Mouse (Mus musculus): ENCODE measurements at regions not wholly inside any gene's neighbourhood (a gene's known extent, or its start where the extent isn't known, plus 50 kb on each side); places are given as distances from the start of the nearest gene placed in this dataset.

GRCm38 (mm10) chr10:95090641-95091040 lies 146.0 kb upstream of the Plxnc1 start:
- Histone ChIP-seq H3K4me1 (ENCODE audit: control insufficient read depth, insufficient read depth, low read length) (no peaks in the 10 kb centered on the region), H3K36me3 (ENCODE audit: control insufficient read depth, insufficient read depth, low read length, poor library complexity, severe bottlenecking) (no peaks in the 10 kb centered on the region), H3K27me3 (ENCODE audit: control insufficient read depth, insufficient read depth, low read length, poor library complexity, severe bottlenecking) (no peaks in the 10 kb centered on the region), H3K27ac (ENCODE audit: insufficient read depth, low read length) (no peak overlapping the region), H3K9ac (ENCODE audit: low read depth, poor library complexity, severe bottlenecking) (no peak overlapping the region), H3K9me3 (replicated peaks; ENCODE audit: control insufficient read depth, insufficient read depth, low read length, poor library complexity, severe bottlenecking) (no peaks in the 10 kb centered on the region), H3K4me3 (ENCODE audit: low read depth, low read length) (no peak overlapping the region)
- TF ChIP-seq POLR2A (IDR thresholded peaks at IDR 0.05; ENCODE audit: insufficient read depth, low read length) (no peak), CTCF (IDR thresholded peaks at IDR 0.05; ENCODE audit: low read depth, low read length) (no peak), EP300 (IDR thresholded peaks at IDR 0.05; ENCODE audit: insufficient read depth, low read depth, low read length) (no peak)

GRCm38 (mm10) chr10:95090035-95090434 lies 145.4 kb upstream of the Plxnc1 start:
- H3K9ac ChIP-seq (ENCODE audit: low read depth, poor library complexity, severe bottlenecking), result no peak overlapping the region
- TF ChIP-seq POLR2A (IDR thresholded peaks at IDR 0.05; ENCODE audit: insufficient read depth, low read length) (no peak), CTCF (IDR thresholded peaks at IDR 0.05; ENCODE audit: low read depth, low read length) (peak; percentile 20), EP300 (IDR thresholded peaks at IDR 0.05; ENCODE audit: insufficient read depth, low read depth, low read length) (no peak)
- no peak overlapping the region for H3K4me3 ChIP-seq (ENCODE audit: low read depth, low read length)
- no peaks in the 10 kb centered on the region for H3K4me1 ChIP-seq (ENCODE audit: control insufficient read depth, insufficient read depth, low read length)
- H3K27ac ChIP-seq (ENCODE audit: insufficient read depth, low read length), result no peak overlapping the region
- no peaks in the 10 kb centered on the region for H3K36me3 ChIP-seq (ENCODE audit: control insufficient read depth, insufficient read depth, low read length, poor library complexity, severe bottlenecking)
- H3K27me3 ChIP-seq (ENCODE audit: control insufficient read depth, insufficient read depth, low read length, poor library complexity, severe bottlenecking), result no peaks in the 10 kb centered on the region
- H3K9me3 ChIP-seq (replicated peaks; ENCODE audit: control insufficient read depth, insufficient read depth, low read length, poor library complexity, severe bottlenecking), result no peaks in the 10 kb centered on the region

- 0 out of 2 replicates have a peak, but pooled peaks cover 1% of the 10 kb centered on the region for H3K27me3 ChIP-seq (ENCODE audit: control insufficient read depth, insufficient read depth, low read length, poor library complexity, severe bottlenecking)
- no peak overlapping the region for H3K9ac ChIP-seq (ENCODE audit: low read depth, poor library complexity, severe bottlenecking)
- no peak overlapping the region for H3K4me3 ChIP-seq (ENCODE audit: low read depth, low read length)
- no peaks in the 10 kb centered on the region for H3K4me1 ChIP-seq (ENCODE audit: control insufficient read depth, insufficient read depth, low read length)
- no peak overlapping the region for H3K27ac ChIP-seq (ENCODE audit: insufficient read depth, low read length)
- no peaks in the 10 kb centered on the region for H3K36me3 ChIP-seq (ENCODE audit: control insufficient read depth, insufficient read depth, low read length, poor library complexity, severe bottlenecking)
- no peaks in the 10 kb centered on the region for H3K9me3 ChIP-seq (replicated peaks; ENCODE audit: control insufficient read depth, insufficient read depth, low read length, poor library complexity, severe bottlenecking)
- no peak for TF ChIP-seq EP300 (IDR thresholded peaks at IDR 0.05; ENCODE audit: insufficient read depth, low read depth, low read length)
- TF ChIP-seq CTCF (IDR thresholded peaks at IDR 0.05; ENCODE audit: low read depth, low read length), result peak; percentile 89
Measured at GRCm38 (mm10) chr10:95087864-95088570, 143.4 kb upstream of the Plxnc1 start.

GRCm38 (mm10) chr10:95086755-95087154 lies 142.1 kb upstream of the Plxnc1 start:
- Histone ChIP-seq H3K27me3 (ENCODE audit: control insufficient read depth, insufficient read depth, low read length, poor library complexity, severe bottlenecking) (0 out of 2 replicates have a peak, but pooled peaks cover 1% of the 10 kb centered on the region), H3K36me3 (ENCODE audit: control insufficient read depth, insufficient read depth, low read length, poor library complexity, severe bottlenecking) (no peaks in the 10 kb centered on the region), H3K4me3 (ENCODE audit: low read depth, low read length) (no peak overlapping the region), H3K4me1 (ENCODE audit: control insufficient read depth, insufficient read depth, low read length) (no peaks in the 10 kb centered on the region), H3K9me3 (replicated peaks; ENCODE audit: control insufficient read depth, insufficient read depth, low read length, poor library complexity, severe bottlenecking) (no peaks in the 10 kb centered on the region), H3K27ac (ENCODE audit: insufficient read depth, low read length) (no peak overlapping the region), H3K9ac (ENCODE audit: low read depth, poor library complexity, severe bottlenecking) (no peak overlapping the region)
- TF ChIP-seq EP300 (IDR thresholded peaks at IDR 0.05; ENCODE audit: insufficient read depth, low read depth, low read length) (no peak), POLR2A (IDR thresholded peaks at IDR 0.05; ENCODE audit: insufficient read depth, low read length) (no peak), CTCF (IDR thresholded peaks at IDR 0.05; ENCODE audit: low read depth, low read length) (no peak)

- no peak overlapping the region for H3K9ac ChIP-seq (ENCODE audit: low read depth, poor library complexity, severe bottlenecking)
- H3K36me3 ChIP-seq (ENCODE audit: control insufficient read depth, insufficient read depth, low read length, poor library complexity, severe bottlenecking), result no peaks in the 10 kb centered on the region
- no peaks in the 10 kb centered on the region for H3K9me3 ChIP-seq (replicated peaks; ENCODE audit: control insufficient read depth, insufficient read depth, low read length, poor library complexity, severe bottlenecking)
- 0 out of 2 replicates have a peak, but pooled peaks cover 1% of the 10 kb centered on the region for H3K27me3 ChIP-seq (ENCODE audit: control insufficient read depth, insufficient read depth, low read length, poor library complexity, severe bottlenecking)
- no peak overlapping the region for H3K4me3 ChIP-seq (ENCODE audit: low read depth, low read length)
- H3K27ac ChIP-seq (ENCODE audit: insufficient read depth, low read length), result no peak overlapping the region
- no peaks in the 10 kb centered on the region for H3K4me1 ChIP-seq (ENCODE audit: control insufficient read depth, insufficient read depth, low read length)
- TF ChIP-seq CTCF (IDR thresholded peaks at IDR 0.05; ENCODE audit: low read depth, low read length) (no peak), EP300 (IDR thresholded peaks at IDR 0.05; ENCODE audit: insufficient read depth, low read depth, low read length) (no peak), POLR2A (IDR thresholded peaks at IDR 0.05; ENCODE audit: insufficient read depth, low read length) (no peak)
Measured at GRCm38 (mm10) chr10:95085688-95086268, 141.1 kb upstream of the Plxnc1 start.

Data from ES-Bruce4 (cell line).